Mouse (Mus musculus): Measurements from ENCODE around the gene Tnfrsf1a. TPM values are rescaled to one million over a fixed set of nuclear protein-coding genes. Genes with fewer than 3 reads are reported as not detected.
"Not testable (repeated sequence)": the region's sequence is repeated elsewhere in the genome, so short reads cannot be mapped to it uniquely, and the experiment has no call there.

Tnfrsf1a gene
- 54.2 and 54.8 TPM in 2 replicates for polyA plus RNA-seq (2015; fragmentation: Nextera tagmentation; extraction: Ambion mirVana)

DNA sequence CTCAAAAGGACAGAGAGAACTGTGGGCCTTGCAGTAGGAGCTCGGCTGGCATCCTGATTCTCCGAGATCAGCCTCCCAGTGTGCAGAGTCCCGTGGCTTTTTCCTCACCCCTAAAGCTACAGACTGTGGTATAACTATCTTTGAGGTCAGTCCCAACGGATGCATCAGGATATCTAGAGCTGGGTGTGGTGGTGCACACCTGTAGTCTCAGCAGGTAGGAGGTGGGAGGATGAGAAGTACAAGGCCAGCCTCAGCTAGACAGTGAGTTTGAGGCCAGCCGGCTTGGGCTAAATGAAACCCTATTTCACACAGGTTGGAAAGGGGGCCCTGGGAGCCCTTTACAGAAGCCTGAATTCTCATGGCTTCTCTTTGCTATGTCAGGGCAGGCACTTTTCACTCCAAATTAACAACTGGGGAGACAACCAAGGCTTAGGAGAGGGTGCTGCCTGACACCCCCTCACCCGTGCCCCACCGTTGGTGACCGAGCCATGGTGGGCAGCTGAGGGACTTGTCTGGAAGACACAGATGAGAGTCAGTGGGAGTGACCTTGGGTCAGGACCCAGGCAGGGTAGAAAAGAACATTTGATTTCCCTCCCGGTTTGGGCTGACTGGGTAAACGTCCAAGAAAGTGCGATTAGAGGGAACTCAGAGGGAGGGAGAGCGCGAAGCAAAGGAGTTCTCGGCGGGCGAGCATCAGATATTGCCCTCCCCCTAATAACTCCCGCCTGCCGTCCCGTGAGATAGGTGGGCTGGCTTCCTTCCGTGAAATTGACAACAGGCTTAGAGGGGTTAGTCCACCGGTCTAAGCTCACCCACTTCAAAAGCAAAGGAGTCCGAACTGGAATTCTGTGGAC, at the start of gene Tnfrsf1a:
Gene Tnfrsf1a, plus strand, starts transcription at position 642 of the 854 bp plus-strand sequence.
- 10% methylated on average over 22 of the region's 22 CpGs for WGBS
- Histone ChIP-seq H3K9ac (ENCODE audit: low read length) (peak within 1 kb of the TSS; percentile 87), H3K4me2 (ENCODE audit: low read depth, low read length) (peak within 1 kb of the TSS; percentile 77), H3K36me3 (ENCODE audit: control insufficient read depth, insufficient read depth) (no peaks in the 10 kb centered on the region), H3K4me3 (ENCODE audit: low read length) (peak within 1 kb of the TSS; percentile 74), H3K27ac (ENCODE audit: low read length) (peak within 1 kb of the TSS; percentile 88), H3K4me1 (ENCODE audit: control insufficient read depth, insufficient read depth, low read length) (peaks cover 26% of the 10 kb centered on the region), H3K9me3 (replicated peaks; ENCODE audit: control insufficient read depth, low read length) (no peaks in the 10 kb centered on the region), H3K27me3 (ENCODE audit: control insufficient read depth, insufficient read depth, low read length) (no peaks in the 10 kb centered on the region)
- ATAC-seq (replicated peaks; ENCODE audit: extremely low read depth, insufficient read depth, low FRiP score), result peak; percentile 1; the same call in 1 of the 2 replicates

DNA sequence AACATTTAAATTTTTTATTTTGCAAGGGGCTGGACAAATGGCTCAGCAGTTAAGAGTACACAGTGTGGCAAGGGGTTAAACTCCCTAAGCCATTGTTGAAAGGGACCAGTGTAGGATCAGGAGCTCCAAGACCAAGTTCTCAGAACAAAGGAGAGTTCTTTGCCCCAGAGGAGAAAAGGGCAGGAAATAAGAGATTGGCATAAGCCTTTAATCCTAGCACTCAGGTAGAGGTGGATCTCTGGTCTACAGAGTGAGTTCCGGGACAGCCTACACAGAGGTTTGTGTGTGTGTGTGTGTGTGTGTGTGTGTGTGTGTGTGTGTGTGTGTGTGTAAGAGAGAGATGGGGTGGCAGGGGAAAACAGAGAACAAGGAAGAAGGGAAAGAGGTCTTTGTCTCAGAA, 48.2 kb upstream of the Tnfrsf1a start:
- Histone ChIP-seq H3K9me3 (replicated peaks; ENCODE audit: control insufficient read depth, low read length) (no peaks in the 10 kb centered on the region), H3K36me3 (ENCODE audit: control insufficient read depth, insufficient read depth) (peaks cover under 1% of the 10 kb centered on the region; the same call in 1 of the 2 replicates), H3K27me3 (ENCODE audit: control insufficient read depth, insufficient read depth, low read length) (no peaks in the 10 kb centered on the region), H3K27ac (ENCODE audit: low read length) (no peak overlapping the region), H3K4me2 (ENCODE audit: low read depth, low read length) (no peak overlapping the region), H3K9ac (ENCODE audit: low read length) (no peak overlapping the region), H3K4me1 (ENCODE audit: control insufficient read depth, insufficient read depth, low read length) (no peaks in the 10 kb centered on the region), H3K4me3 (ENCODE audit: low read length) (no peak overlapping the region)
- 69% methylated on average over 1 of the region's 1 CpGs for WGBS
- no peak for ATAC-seq (replicated peaks; ENCODE audit: extremely low read depth, insufficient read depth, low FRiP score)

DNA sequence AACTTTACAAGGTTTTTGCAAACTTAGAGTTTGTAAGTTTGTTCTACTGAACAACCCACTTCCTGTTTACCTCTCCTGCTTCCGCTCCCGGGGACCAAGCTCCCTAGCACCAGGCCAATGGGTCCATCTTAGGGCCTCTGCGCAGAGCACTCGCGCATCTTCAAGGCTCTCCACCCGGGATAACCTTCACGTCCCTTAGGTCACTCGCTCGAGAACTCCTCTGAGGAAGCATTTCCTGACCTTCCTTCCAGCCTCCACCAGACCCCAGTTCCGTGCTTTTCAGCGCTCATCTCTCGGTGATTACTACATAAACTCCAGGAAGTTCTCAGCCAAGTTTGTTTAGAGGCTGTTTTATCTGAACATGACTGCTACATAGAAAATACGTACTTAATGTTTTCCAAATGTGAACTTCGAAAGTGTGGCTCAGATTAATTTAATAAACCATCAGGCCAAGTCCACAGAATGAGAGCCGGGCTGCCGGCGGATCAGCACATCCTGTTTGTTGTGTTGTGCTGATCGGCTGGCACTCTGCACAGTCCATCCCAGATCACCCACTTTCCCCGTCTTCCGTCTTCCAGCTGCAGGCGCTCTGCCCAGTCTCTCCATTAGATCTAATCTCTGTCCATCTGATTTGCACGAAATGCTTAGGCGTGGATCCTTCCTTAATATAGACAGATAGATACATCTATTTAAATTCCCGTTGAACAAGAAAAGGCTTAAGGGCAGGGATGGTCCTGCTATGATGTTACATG, 46.8 kb upstream of the Tnfrsf1a start:
- Histone ChIP-seq H3K9me3 (replicated peaks; ENCODE audit: control insufficient read depth, low read length) (no peaks in the 10 kb centered on the region), H3K36me3 (ENCODE audit: control insufficient read depth, insufficient read depth) (peaks cover 15% of the 10 kb centered on the region), H3K4me3 (ENCODE audit: low read length) (no peak overlapping the region), H3K4me1 (ENCODE audit: control insufficient read depth, insufficient read depth, low read length) (no peaks in the 10 kb centered on the region), H3K27ac (ENCODE audit: low read length) (no peak overlapping the region), H3K4me2 (ENCODE audit: low read depth, low read length) (no peak overlapping the region), H3K9ac (ENCODE audit: low read length) (no peak overlapping the region), H3K27me3 (ENCODE audit: control insufficient read depth, insufficient read depth, low read length) (no peaks in the 10 kb centered on the region)
- WGBS, result 70% methylated on average over 24 of the region's 24 CpGs
- ATAC-seq (replicated peaks; ENCODE audit: extremely low read depth, insufficient read depth, low FRiP score), result no peak

DNA sequence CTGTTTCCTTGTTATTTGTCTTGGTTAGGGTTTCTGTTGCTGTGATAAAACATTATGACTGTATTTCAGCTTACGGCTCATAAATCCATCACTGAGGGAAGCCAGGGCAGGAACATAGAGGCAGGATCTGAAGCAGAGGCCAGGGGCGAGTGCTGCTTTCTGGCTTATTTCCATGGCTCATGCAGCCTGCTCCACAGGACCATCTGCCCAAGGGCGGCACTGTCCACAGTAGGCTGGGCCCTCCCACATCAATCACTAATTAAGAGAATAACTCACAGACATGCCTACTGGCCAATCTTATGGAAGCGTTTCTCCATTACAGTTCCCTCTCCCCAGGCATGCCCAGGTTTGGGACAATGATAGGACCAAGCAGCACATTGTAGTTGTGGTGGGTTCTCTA, 45.9 kb upstream of the Tnfrsf1a start:
- H3K4me1 ChIP-seq (ENCODE audit: control insufficient read depth, insufficient read depth, low read length), result no peaks in the 10 kb centered on the region

DNA sequence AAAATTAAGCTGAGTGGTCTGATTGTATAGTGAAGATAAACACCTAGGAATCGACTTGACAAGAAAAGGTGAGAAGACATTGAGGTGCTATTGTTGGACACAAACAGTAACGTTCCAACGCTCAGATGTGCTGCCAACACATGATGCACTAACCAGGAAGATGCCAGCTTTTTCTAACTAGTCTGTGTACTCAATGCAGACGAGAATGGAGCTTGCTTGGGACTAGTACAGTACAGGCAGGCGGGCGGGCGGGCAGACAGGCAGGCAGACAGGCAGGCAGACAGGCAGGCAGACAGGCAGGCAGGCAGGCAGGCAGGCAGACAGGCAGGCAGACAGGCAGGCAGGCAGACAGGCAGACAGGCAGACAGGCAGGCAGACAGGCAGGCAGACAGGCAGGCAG, 44.8 kb upstream of the Tnfrsf1a start:
- not testable (repeated sequence) for H3K9ac ChIP-seq (ENCODE audit: low read length); H3K27ac ChIP-seq (ENCODE audit: low read length); H3K9me3 ChIP-seq (replicated peaks; ENCODE audit: control insufficient read depth, low read length); H3K4me1 ChIP-seq (ENCODE audit: control insufficient read depth, insufficient read depth, low read length); H3K4me2 ChIP-seq (ENCODE audit: low read depth, low read length); H3K27me3 ChIP-seq (ENCODE audit: control insufficient read depth, insufficient read depth, low read length); ATAC-seq (replicated peaks; ENCODE audit: extremely low read depth, insufficient read depth, low FRiP score); H3K4me3 ChIP-seq (ENCODE audit: low read length)
- WGBS, result 85% methylated on average over 7 of the region's 7 CpGs
- H3K36me3 ChIP-seq (ENCODE audit: control insufficient read depth, insufficient read depth), result peaks cover 24% of the 10 kb centered on the region

More for the DNA sequence above, 45.9 kb upstream of the Tnfrsf1a start:
- Histone ChIP-seq H3K4me2 (ENCODE audit: low read depth, low read length) (no peak overlapping the region), H3K36me3 (ENCODE audit: control insufficient read depth, insufficient read depth) (peaks cover 19% of the 10 kb centered on the region), H3K27me3 (ENCODE audit: control insufficient read depth, insufficient read depth, low read length) (no peaks in the 10 kb centered on the region), H3K27ac (ENCODE audit: low read length) (no peak overlapping the region), H3K9ac (ENCODE audit: low read length) (no peak overlapping the region), H3K9me3 (replicated peaks; ENCODE audit: control insufficient read depth, low read length) (no peaks in the 10 kb centered on the region), H3K4me3 (ENCODE audit: low read length) (no peak overlapping the region)
- WGBS, result 83% methylated on average over 4 of the region's 4 CpGs
- no peak for ATAC-seq (replicated peaks; ENCODE audit: extremely low read depth, insufficient read depth, low FRiP score)

DNA sequence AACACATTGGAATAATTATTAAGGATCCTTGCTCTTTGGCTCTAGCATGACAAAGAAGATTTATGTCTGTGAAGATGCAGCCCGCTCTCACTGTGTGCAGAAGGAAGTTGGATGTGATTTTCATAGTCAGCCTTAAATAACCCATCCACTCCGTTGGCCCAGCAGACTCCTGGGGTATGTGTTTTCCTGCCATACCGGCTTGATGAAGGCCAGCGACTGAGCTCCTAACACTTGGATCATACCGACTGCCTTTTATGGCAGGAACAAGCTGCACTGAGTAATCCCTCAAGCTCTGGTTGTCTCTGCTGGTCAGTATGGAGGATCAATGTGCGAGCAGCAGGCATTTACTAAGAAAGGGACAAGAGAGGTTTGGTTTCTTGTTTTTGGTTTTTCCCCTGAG, 43.7 kb upstream of the Tnfrsf1a start:
- Histone ChIP-seq H3K9ac (ENCODE audit: low read length) (no peak overlapping the region), H3K36me3 (ENCODE audit: control insufficient read depth, insufficient read depth) (peaks cover 29% of the 10 kb centered on the region), H3K9me3 (replicated peaks; ENCODE audit: control insufficient read depth, low read length) (no peaks in the 10 kb centered on the region), H3K4me2 (ENCODE audit: low read depth, low read length) (no peak overlapping the region), H3K4me3 (ENCODE audit: low read length) (no peak overlapping the region), H3K27ac (ENCODE audit: low read length) (no peak overlapping the region), H3K27me3 (ENCODE audit: control insufficient read depth, insufficient read depth, low read length) (no peaks in the 10 kb centered on the region), H3K4me1 (ENCODE audit: control insufficient read depth, insufficient read depth, low read length) (0 out of 2 replicates have a peak, but pooled peaks cover 2% of the 10 kb centered on the region)
- WGBS, result 82% methylated on average over 6 of the region's 6 CpGs
- no peak for ATAC-seq (replicated peaks; ENCODE audit: extremely low read depth, insufficient read depth, low FRiP score)

DNA sequence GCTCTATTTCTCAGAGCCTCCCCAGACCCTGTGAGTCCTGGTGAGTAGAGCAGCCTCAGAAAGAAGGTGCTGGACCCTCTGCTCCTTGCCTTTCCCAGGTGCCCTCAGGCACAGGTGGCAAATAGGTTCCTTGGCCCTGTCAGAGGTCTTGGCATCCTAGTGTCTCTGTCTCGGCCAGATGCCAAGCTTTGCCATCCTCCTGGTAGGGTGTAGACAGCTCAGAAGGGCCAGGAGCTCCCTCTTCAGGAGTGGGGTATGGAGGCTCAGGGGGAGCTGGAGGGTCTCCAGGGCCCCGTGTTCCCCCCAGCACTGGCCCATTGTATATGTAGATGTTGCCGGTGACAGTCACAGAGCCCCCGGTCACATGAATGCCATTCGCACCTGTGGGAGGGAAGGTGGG, 42.1 kb upstream of the Tnfrsf1a start:
- no peak overlapping the region for H3K27ac ChIP-seq (ENCODE audit: low read length)
- no peak overlapping the region for H3K4me2 ChIP-seq (ENCODE audit: low read depth, low read length)
- no peak overlapping the region for H3K4me3 ChIP-seq (ENCODE audit: low read length)
- ATAC-seq (replicated peaks; ENCODE audit: extremely low read depth, insufficient read depth, low FRiP score), result 0 out of 2 replicates have a peak, but pooled peaks have one; percentile 15
- H3K4me1 ChIP-seq (ENCODE audit: control insufficient read depth, insufficient read depth, low read length), result peaks cover 9% of the 10 kb centered on the region
- H3K36me3 ChIP-seq (ENCODE audit: control insufficient read depth, insufficient read depth), result peaks cover 35% of the 10 kb centered on the region
- 89% methylated on average over 5 of the region's 5 CpGs for WGBS
- H3K27me3 ChIP-seq (ENCODE audit: control insufficient read depth, insufficient read depth, low read length), result no peaks in the 10 kb centered on the region
- no peak overlapping the region for H3K9ac ChIP-seq (ENCODE audit: low read length)
- H3K9me3 ChIP-seq (replicated peaks; ENCODE audit: control insufficient read depth, low read length), result no peaks in the 10 kb centered on the region

DNA sequence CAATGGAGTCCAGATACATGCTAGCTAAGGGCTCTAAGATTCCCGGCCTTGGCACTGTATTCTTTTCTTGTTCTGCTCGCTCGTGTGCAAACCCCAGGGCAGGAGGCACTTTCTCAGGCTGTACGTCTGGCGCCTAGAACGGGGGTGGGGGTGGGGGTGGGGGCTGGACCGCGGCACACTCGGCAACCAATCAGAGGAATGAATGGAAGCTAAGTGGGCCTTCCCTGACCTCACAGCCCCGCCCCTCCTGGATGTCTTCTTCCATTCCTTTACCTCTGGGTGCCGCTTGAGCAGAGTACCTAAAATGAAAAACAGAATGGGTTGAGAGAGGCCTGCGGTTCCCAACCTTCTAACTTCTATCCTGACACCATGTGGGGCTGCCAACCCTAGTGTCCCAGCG, 40.2 kb upstream of the Tnfrsf1a start:
- 33% methylated on average over 13 of the region's 13 CpGs for WGBS
- Histone ChIP-seq H3K9ac (ENCODE audit: low read length) (no peak overlapping the region), H3K27me3 (ENCODE audit: control insufficient read depth, insufficient read depth, low read length) (no peaks in the 10 kb centered on the region), H3K36me3 (ENCODE audit: control insufficient read depth, insufficient read depth) (peaks cover 36% of the 10 kb centered on the region), H3K4me1 (ENCODE audit: control insufficient read depth, insufficient read depth, low read length) (peaks cover 17% of the 10 kb centered on the region), H3K4me2 (ENCODE audit: low read depth, low read length) (no peak overlapping the region), H3K4me3 (ENCODE audit: low read length) (no peak overlapping the region), H3K9me3 (replicated peaks; ENCODE audit: control insufficient read depth, low read length) (no peaks in the 10 kb centered on the region), H3K27ac (ENCODE audit: low read length) (no peak overlapping the region)
- ATAC-seq (replicated peaks; ENCODE audit: extremely low read depth, insufficient read depth, low FRiP score), result no peak

DNA sequence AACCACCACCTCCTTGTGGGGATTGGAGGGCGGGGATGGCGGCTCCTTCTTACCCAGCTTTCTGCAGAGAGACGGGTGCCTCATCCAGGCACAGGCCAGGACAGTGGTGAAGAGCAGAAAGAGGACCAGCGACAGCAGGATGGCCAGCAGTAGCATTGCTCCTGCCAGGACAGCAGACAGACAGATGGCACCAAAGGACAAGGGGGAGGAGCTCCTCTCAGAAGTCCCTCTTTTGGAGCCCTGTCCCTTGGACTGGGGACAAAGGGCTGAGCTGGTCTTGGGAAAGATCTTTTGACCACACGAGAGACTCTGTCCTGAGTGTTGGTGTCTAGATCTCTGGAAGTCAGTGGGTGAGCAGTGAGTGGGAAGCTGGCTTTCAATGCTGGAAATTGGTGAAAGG, 39.8 kb upstream of the Tnfrsf1a start:
- peaks cover 36% of the 10 kb centered on the region for H3K36me3 ChIP-seq (ENCODE audit: control insufficient read depth, insufficient read depth)
- ATAC-seq (replicated peaks; ENCODE audit: extremely low read depth, insufficient read depth, low FRiP score), result no peak
- no peak overlapping the region for H3K4me3 ChIP-seq (ENCODE audit: low read length)
- no peak overlapping the region for H3K27ac ChIP-seq (ENCODE audit: low read length)
- H3K27me3 ChIP-seq (ENCODE audit: control insufficient read depth, insufficient read depth, low read length), result no peaks in the 10 kb centered on the region
- peaks cover 22% of the 10 kb centered on the region for H3K4me1 ChIP-seq (ENCODE audit: control insufficient read depth, insufficient read depth, low read length)
- no peak overlapping the region for H3K4me2 ChIP-seq (ENCODE audit: low read depth, low read length)
- no peaks in the 10 kb centered on the region for H3K9me3 ChIP-seq (replicated peaks; ENCODE audit: control insufficient read depth, low read length)
- H3K9ac ChIP-seq (ENCODE audit: low read length), result no peak overlapping the region
- WGBS, result 53% methylated on average over 5 of the region's 5 CpGs
